Mouse (Mus musculus) spleen, postnatal 14 days (tissue): ENCODE measurements at regions not wholly inside any gene's neighbourhood (a gene's known extent, or its start where the extent isn't known, plus 50 kb on each side); places are given as distances from the start of the nearest gene placed in this dataset.

Experiments
- DNase-seq, 2 experiments: peaks; one replicate each; pipeline ENCODE4 v3.0.0; 2021 to 2022; ENCODE audit warnings: low spot score in 2 of 2

GRCm38 (mm10) chr13:110580570-110580969, 185.7 kb downstream of the Plk2 start:
- no peak for DNase-seq

GRCm38 (mm10) chr13:110584765-110585164, 189.9 kb downstream of the Plk2 start:
- no peak for DNase-seq

GRCm38 (mm10) chr13:110594630-110595029, 199.8 kb downstream of the Plk2 start:
- no peak for DNase-seq

- no peak for DNase-seq
These were observed 204.8 kb downstream of the Plk2 start for GRCm38 (mm10) chr13:110599666-110600065.

GRCm38 (mm10) chr13:110600377-110600776, 205.5 kb downstream of the Plk2 start:
- DNase-seq = no peak

GRCm38 (mm10) chr13:110601352-110601751, 206.5 kb downstream of the Plk2 start:
- DNase-seq = no peak

- no peak for DNase-seq
These were observed 207.0 kb downstream of the Plk2 start for GRCm38 (mm10) chr13:110601840-110602239.

GRCm38 (mm10) chr13:110602894-110603293, 208.0 kb downstream of the Plk2 start:
- DNase-seq = no peak

- no peak for DNase-seq
These were observed 224.2 kb downstream of the Plk2 start for GRCm38 (mm10) chr13:110619010-110619409.

GRCm38 (mm10) chr13:110627136-110627535, 232.3 kb downstream of the Plk2 start:
- no peak for DNase-seq

GRCm38 (mm10) chr13:110627732-110628131, 232.9 kb downstream of the Plk2 start:
- no peak for DNase-seq

- no peak for DNase-seq
These were observed 233.4 kb downstream of the Plk2 start for GRCm38 (mm10) chr13:110628201-110628600.

GRCm38 (mm10) chr13:110633261-110633781, 238.5 kb downstream of the Plk2 start:
- DNase-seq = no peak

GRCm38 (mm10) chr13:110633899-110634298, 239.1 kb downstream of the Plk2 start:
- DNase-seq = no peak

- DNase-seq = no peak
These were observed 247.9 kb downstream of the Plk2 start for GRCm38 (mm10) chr13:110642792-110643191.

- DNase-seq = no peak
These were observed 248.5 kb downstream of the Plk2 start for GRCm38 (mm10) chr13:110643198-110643896.

GRCm38 (mm10) chr13:110643897-110644213, 249.0 kb downstream of the Plk2 start:
- DNase-seq = no peak

GRCm38 (mm10) chr13:110649378-110649777, 254.5 kb downstream of the Plk2 start:
- DNase-seq = no peak

- DNase-seq = no peak
These were observed 255.1 kb downstream of the Plk2 start for GRCm38 (mm10) chr13:110649870-110650497.

GRCm38 (mm10) chr13:110652201-110652600, 257.4 kb downstream of the Plk2 start:
- no peak for DNase-seq

- no peak for DNase-seq
These were observed 270.4 kb downstream of the Plk2 start for GRCm38 (mm10) chr13:110665073-110665800.

- DNase-seq = no peak
These were observed 272.6 kb downstream of the Plk2 start for GRCm38 (mm10) chr13:110667276-110667956.
